Mouse (Mus musculus): ENCODE results near the gene Rab5if. TPM values are rescaled to one million over a fixed set of nuclear protein-coding genes. Genes with fewer than 3 reads are reported as not detected.
A peak's percentile ranks its signal among the peaks of the same experiment; 100 is the strongest.

The Rab5if gene
- total and polyA plus RNA-seq, 3 experiments: 226 to 315 (median 263) TPM

DNA sequence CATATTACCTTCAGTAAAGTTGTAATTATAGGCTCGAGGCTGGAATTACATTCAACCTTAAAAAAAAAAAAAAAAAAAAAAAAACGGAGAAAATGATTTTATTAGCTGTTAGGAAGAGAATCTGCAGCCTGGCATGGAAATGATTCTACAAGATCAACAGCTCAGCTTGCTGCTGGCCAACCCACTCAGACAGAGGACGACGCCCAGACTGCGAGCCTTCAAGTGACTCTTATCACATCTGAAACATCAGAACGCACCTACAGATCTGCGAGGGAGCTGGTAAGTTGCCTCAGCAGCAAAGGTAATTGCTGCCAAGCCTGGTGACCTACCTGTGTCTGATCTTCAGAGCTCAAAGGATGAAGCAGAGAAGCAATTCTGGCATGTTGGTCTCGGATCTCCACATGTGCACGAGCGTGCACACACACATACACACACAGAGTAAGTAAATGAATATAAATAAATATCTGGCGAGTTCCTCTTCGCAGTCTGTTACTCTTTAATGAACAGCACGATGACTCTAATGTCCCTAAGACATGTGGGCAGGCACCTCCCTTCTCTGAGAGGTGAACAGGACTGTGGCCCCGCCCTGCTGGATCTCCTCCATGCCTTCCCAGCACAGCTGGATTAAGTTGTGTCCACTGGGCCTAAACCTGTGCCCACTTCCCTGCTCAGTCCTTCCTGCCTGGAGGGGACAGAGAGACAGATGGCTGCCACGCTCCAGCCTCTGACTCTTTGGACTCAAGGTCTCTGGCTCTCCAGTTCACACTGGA lies 31.8 kb downstream of the Rab5if start:
- H3K9ac ChIP-seq (ENCODE audit: control insufficient read depth, low read depth, low read length, poor library complexity, severe bottlenecking): no peak overlapping the region
- no peaks in the 10 kb centered on the region for H3K79me2 ChIP-seq (ENCODE audit: control insufficient read depth, insufficient read depth, low read length, poor library complexity)
- peaks cover 0 to 10% of the 10 kb centered on the region in 2 experiments; a peak in 2 of 4 replicates for H3K4me1 ChIP-seq (ENCODE audit: control insufficient read depth in 1 of 2, insufficient read depth in 2 of 2, low read length in 2 of 2)
- peak; percentile 44 for DNase-seq (ENCODE audit: low read depth, low spot score)
- no peak for TF ChIP-seq RCOR1 (IDR thresholded peaks at IDR 0.05; ENCODE audit: low read depth, low read length)
- no peak for TF ChIP-seq ZNF384 (IDR thresholded peaks at IDR 0.05; ENCODE audit: low read depth, low read length)
- TF ChIP-seq JUND (IDR thresholded peaks at IDR 0.05; ENCODE audit: low read depth, low read length): no peak
- peak; percentile 28; the same call in 1 of the 2 replicates for TF ChIP-seq GATA1 (IDR thresholded peaks at IDR 0.05; ENCODE audit: low read depth, low read length)
- no peak for TF ChIP-seq E2F4 (IDR thresholded peaks at IDR 0.05; ENCODE audit: borderline replicate concordance, low read depth, low read length)
- TF ChIP-seq MEF2A (IDR thresholded peaks at IDR 0.05; ENCODE audit: extremely low read depth, insufficient replicate concordance, low read depth, low read length, poor library complexity, severe bottlenecking): no peak
- TF ChIP-seq TCF12 (IDR thresholded peaks at IDR 0.05; ENCODE audit: low read depth, low read length): no peak
- no peak for TF ChIP-seq TAL1 (IDR thresholded peaks at IDR 0.05; ENCODE audit: low read length)
- no peak overlapping the region for H3K4me3 ChIP-seq (ENCODE audit: control insufficient read depth in 1 of 2, insufficient read depth in 1 of 2, low read depth in 2 of 2, low read length in 2 of 2)
- H3K27me3 ChIP-seq (ENCODE audit: control insufficient read depth in 1 of 2, insufficient read depth in 2 of 2, low read length in 2 of 2): no peaks in the 10 kb centered on the region; a peak in 1 of 4 replicates
- no peaks in the 10 kb centered on the region for H3K9me3 ChIP-seq (replicated peaks; ENCODE audit: insufficient read depth, low read length)
- H3K36me3 ChIP-seq (ENCODE audit: control insufficient read depth in 1 of 2, insufficient read depth in 2 of 2, low read length in 2 of 2): peaks cover 0 to 8% of the 10 kb centered on the region in 2 experiments; a peak in 2 of 4 replicates
- no peak overlapping the region for H3K27ac ChIP-seq (ENCODE audit: control insufficient read depth, low read depth, low read length)

DNA sequence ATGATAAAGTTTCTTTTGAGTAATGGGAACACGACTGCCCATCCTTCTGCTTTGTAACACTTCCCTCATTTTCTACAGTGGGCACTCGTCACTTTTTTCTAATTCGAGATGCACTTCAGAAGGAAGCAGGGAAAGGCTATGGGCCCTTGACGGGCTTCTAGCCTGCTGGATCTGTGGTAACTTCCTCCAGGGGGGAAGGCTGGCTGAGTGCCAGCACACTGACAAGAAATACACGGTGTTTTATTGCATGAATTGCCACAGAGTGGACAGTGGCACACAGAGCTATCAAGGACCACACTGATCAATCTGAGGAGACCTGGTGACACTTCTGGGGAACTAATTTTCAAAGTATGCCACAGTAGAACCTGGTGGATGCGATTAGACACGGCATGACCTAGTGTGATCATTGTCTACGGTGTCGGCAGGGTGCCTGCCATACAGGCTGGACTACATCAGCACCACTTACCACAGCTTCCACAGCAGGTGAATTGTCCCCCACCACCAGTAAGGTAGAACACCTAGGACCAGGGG lies 33.5 kb downstream of the Rab5if start:
- TF ChIP-seq E2F4 (IDR thresholded peaks at IDR 0.05; ENCODE audit: borderline replicate concordance, low read depth, low read length) (no peak), UBTF (IDR thresholded peaks at IDR 0.05; ENCODE audit: borderline replicate concordance, insufficient read depth, low read depth, low read length) (no peak), ETS1 (IDR thresholded peaks at IDR 0.05; ENCODE audit: low read depth, low read length) (no peak), MAFK (IDR thresholded peaks at IDR 0.05; ENCODE audit: borderline replicate concordance, low read depth, low read length) (no peak)
- H3K36me3 ChIP-seq (ENCODE audit: control insufficient read depth in 1 of 2, insufficient read depth in 2 of 2, low read length in 2 of 2): peaks cover 0 to 8% of the 10 kb centered on the region in 2 experiments; a peak in 2 of 4 replicates
- no peak overlapping the region for H3K4me3 ChIP-seq (ENCODE audit: control insufficient read depth in 1 of 2, insufficient read depth in 1 of 2, low read depth in 2 of 2, low read length in 2 of 2)
- no peaks in the 10 kb centered on the region; a peak in 1 of 4 replicates for H3K27me3 ChIP-seq (ENCODE audit: control insufficient read depth in 1 of 2, insufficient read depth in 2 of 2, low read length in 2 of 2)
- no peak overlapping the region for H3K27ac ChIP-seq (ENCODE audit: control insufficient read depth, low read depth, low read length)
- DNase-seq (ENCODE audit: low read depth, low spot score): peak; percentile 37
- no peaks in the 10 kb centered on the region for H3K79me2 ChIP-seq (ENCODE audit: control insufficient read depth, insufficient read depth, low read length, poor library complexity)
- H3K9ac ChIP-seq (ENCODE audit: control insufficient read depth, low read depth, low read length, poor library complexity, severe bottlenecking): no peak overlapping the region
- peaks cover 0 to 10% of the 10 kb centered on the region in 2 experiments; a peak in 2 of 4 replicates for H3K4me1 ChIP-seq (ENCODE audit: control insufficient read depth in 1 of 2, insufficient read depth in 2 of 2, low read length in 2 of 2)
- H3K9me3 ChIP-seq (replicated peaks; ENCODE audit: insufficient read depth, low read length): no peaks in the 10 kb centered on the region

DNA sequence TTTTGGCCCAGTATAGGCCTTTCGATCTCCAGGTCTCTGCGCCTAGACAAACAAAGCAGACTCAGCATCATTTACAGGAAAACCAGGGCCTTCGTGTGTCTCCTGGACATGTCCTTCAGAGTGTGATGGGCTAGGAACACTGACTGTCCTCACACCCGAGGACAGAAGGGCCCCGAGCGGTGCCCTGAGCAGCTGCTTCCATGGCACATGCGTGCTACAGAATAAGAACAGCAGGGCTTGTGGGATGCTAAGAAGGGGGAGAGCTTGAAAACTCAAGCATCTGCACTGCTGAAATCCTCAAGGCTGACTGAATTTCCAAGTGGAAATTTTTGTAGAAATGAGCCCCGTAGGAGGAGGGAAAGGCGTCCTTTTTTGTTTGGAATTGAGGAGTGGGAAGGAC lies 34.1 kb downstream of the Rab5if start:
- H3K27ac ChIP-seq (ENCODE audit: control insufficient read depth, low read depth, low read length): no peak overlapping the region
- peaks cover 0 to 10% of the 10 kb centered on the region in 2 experiments; a peak in 2 of 4 replicates for H3K4me1 ChIP-seq (ENCODE audit: control insufficient read depth in 1 of 2, insufficient read depth in 2 of 2, low read length in 2 of 2)
- no peaks in the 10 kb centered on the region for H3K9me3 ChIP-seq (replicated peaks; ENCODE audit: insufficient read depth, low read length)
- DNase-seq (ENCODE audit: low read depth, low spot score): no peak
- no peaks in the 10 kb centered on the region for H3K79me2 ChIP-seq (ENCODE audit: control insufficient read depth, insufficient read depth, low read length, poor library complexity)
- TF ChIP-seq TAL1 (IDR thresholded peaks at IDR 0.05; ENCODE audit: low read length): no peak
- TF ChIP-seq RCOR1 (IDR thresholded peaks at IDR 0.05; ENCODE audit: low read depth, low read length): no peak
- no peak for TF ChIP-seq USF2 (IDR thresholded peaks at IDR 0.05; ENCODE audit: borderline replicate concordance in 1 of 2, insufficient read depth in 1 of 2, low read depth in 1 of 2, low read length in 2 of 2)
- no peak for TF ChIP-seq CHD1 (IDR thresholded peaks at IDR 0.05; ENCODE audit: low read depth, low read length)
- no peak for TF ChIP-seq ZKSCAN1 (IDR thresholded peaks at IDR 0.05; ENCODE audit: low read depth, low read length)
- no peak for TF ChIP-seq CHD2 (IDR thresholded peaks at IDR 0.05; ENCODE audit: low read length)
- no peak for TF ChIP-seq BHLHE40 (IDR thresholded peaks at IDR 0.05; ENCODE audit: borderline replicate concordance, low read depth, low read length)
- no peak for TF ChIP-seq SIN3A (IDR thresholded peaks at IDR 0.05; ENCODE audit: low read length)
- TF ChIP-seq MAZ (IDR thresholded peaks at IDR 0.05; ENCODE audit: low read depth, low read length): no peak
- no peak for TF ChIP-seq RAD21 (IDR thresholded peaks at IDR 0.05; ENCODE audit: low read depth, low read length)
- H3K9ac ChIP-seq (ENCODE audit: control insufficient read depth, low read depth, low read length, poor library complexity, severe bottlenecking): no peak overlapping the region
- H3K27me3 ChIP-seq (ENCODE audit: control insufficient read depth in 1 of 2, insufficient read depth in 2 of 2, low read length in 2 of 2): no peaks in the 10 kb centered on the region; a peak in 1 of 4 replicates
- H3K4me3 ChIP-seq (ENCODE audit: control insufficient read depth in 1 of 2, insufficient read depth in 1 of 2, low read depth in 2 of 2, low read length in 2 of 2): no peak overlapping the region
- H3K36me3 ChIP-seq (ENCODE audit: control insufficient read depth in 1 of 2, insufficient read depth in 2 of 2, low read length in 2 of 2): peaks cover 0 to 8% of the 10 kb centered on the region in 2 experiments; a peak in 2 of 4 replicates

Measured in MEL (cell line).